Mouse (Mus musculus) testis, adult 2 months (tissue): ENCODE data around the gene Oas3.

Experiments
- CTCF ChIP-seq: fragments of 200-500 bp; IDR thresholded peaks from 2 replicates; pipeline ENCODE4 v1.5.1; 2012; ENCODE audit warnings: low read depth, mild to moderate bottlenecking, inconsistent platforms, low read length, moderate library complexity; ENCODE audit not compliant: control insufficient read depth, insufficient read depth, insufficient replicate concordance
- POLR2A ChIP-seq: fragments of 200-500 bp; IDR thresholded peaks from 2 replicates; pipeline ENCODE4 v1.6.1; 2012; ENCODE audit warnings: low read depth, mild to moderate bottlenecking, inconsistent platforms, low read length, moderate library complexity; ENCODE audit not compliant: control insufficient read depth

- TF ChIP-seq CTCF, result no peak
- no peak for TF ChIP-seq POLR2A
Measured at GRCm38 (mm10) chr5:120729319-120729718, 48.1 kb downstream of the Oas3 start.
